Mouse (Mus musculus) bone marrow macrophage, adult 2 months (primary cell): ENCODE results near the gene Fam76a.

Experiments used
- CTCF ChIP-seq: IDR thresholded peaks from 2 replicates; pipeline ENCODE4 v1.5.1; 2012; ENCODE audit warnings: low read depth, mild to moderate bottlenecking, low read length, moderate library complexity
- POLR2A ChIP-seq: IDR thresholded peaks from 2 replicates; pipeline ENCODE4 v1.6.1; 2012; ENCODE audit warnings: mild to moderate bottlenecking, low read depth, low read length, borderline replicate concordance

DNA sequence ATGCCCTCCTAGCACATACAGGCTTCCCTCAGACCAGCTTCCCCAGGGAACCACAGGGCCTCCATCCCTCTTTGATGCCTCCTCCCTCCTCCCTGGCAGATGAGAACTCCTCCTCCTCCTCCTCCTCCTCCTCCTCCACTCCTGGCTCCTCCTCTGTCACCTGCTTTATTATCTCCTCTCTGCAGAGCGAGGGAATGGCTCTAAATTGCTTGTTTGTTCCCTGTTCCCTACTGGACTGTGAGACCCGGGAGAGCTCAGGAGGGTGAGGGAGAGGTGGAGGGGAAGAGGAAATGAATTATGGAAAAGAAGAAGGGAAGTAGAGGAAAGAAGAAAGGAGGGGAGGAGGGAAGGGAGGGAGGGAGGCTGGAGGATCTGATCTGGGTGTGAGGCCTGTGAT lies 33.0 kb upstream of the Fam76a start:
- TF ChIP-seq CTCF, result no peak
- TF ChIP-seq POLR2A, result no peak
